Mouse (Mus musculus) kidney, embryonic 14.5 days (tissue): ENCODE results near the gene Wwox. TPM values are rescaled to one million over a fixed set of nuclear protein-coding genes. Genes with fewer than 3 reads are reported as not detected.
A peak's percentile ranks its signal among the peaks of the same experiment; 100 is the strongest.

Experiments used
- ATAC-seq: fragments of 200-750 bp; cut with Nextera tagmentation; 2 replicates; pipeline ENCODE4 v1.8.0; 2017; ENCODE audit warnings: moderate number of reproducible peaks, mild to moderate bottlenecking, moderate TSS enrichment, moderate library complexity; ENCODE audit not compliant: low FRiP score, low TSS enrichment
- H3K27ac ChIP-seq: fragments of 300-500 bp; sonication (generic); 2 replicates; pipeline ENCODE4 v1.5.1; 2014; ENCODE audit warnings: low read depth, mild to moderate bottlenecking, low read length, moderate library complexity, mixed read lengths
- H3K27me3 ChIP-seq: fragments of 300-500 bp; sonication (generic); 2 replicates; pipeline ENCODE4 v1.6.1; 2014; ENCODE audit warnings: mild to moderate bottlenecking, low read length; ENCODE audit not compliant: control insufficient read depth, insufficient read depth
- H3K36me3 ChIP-seq: fragments of 300-500 bp; sonication (generic); 2 replicates; pipeline ENCODE4 v1.6.1; 2014; ENCODE audit warnings: low read length, mixed read lengths; ENCODE audit not compliant: control insufficient read depth, insufficient read depth
- H3K4me1 ChIP-seq: fragments of 300-500 bp; sonication (generic); 2 replicates; pipeline ENCODE4 v1.6.1; 2014; ENCODE audit warnings: low read length, mixed read lengths; ENCODE audit not compliant: control insufficient read depth, insufficient read depth
- H3K4me2 ChIP-seq: fragments of 300-500 bp; sonication (generic); replicated peaks from 2 replicates; pipeline ENCODE4 v1.6.1; 2014; ENCODE audit warnings: low read depth, mild to moderate bottlenecking, low read length
- H3K4me3 ChIP-seq: fragments of 300-500 bp; sonication (generic); 2 replicates; pipeline ENCODE4 v1.5.1; 2014; ENCODE audit warnings: mild to moderate bottlenecking, low read length
- H3K9ac ChIP-seq: fragments of 300-500 bp; sonication (generic); 2 replicates; pipeline ENCODE4 v1.6.1; 2014; ENCODE audit warnings: low read depth, mild to moderate bottlenecking, low read length, moderate library complexity
- H3K9me3 ChIP-seq: fragments of 300-500 bp; sonication (generic); 2 replicates; pipeline ENCODE4 v1.6.1; 2016; ENCODE audit warnings: low read length; ENCODE audit not compliant: control insufficient read depth
- WGBS: fragments of 180-500 bp; shearing (Covaris S2); extraction: QIAGEN DNeasy Blood & Tissue Kit; methylation state at CpG from one replicate; pipeline ENCODE4 v1.1.7; 2014; 5-methylcytosine and 5-hydroxymethylcytosine counted together
- polyA plus RNA-seq: library from polyadenylated mRNA; unstranded; fragments of >200 nt; fragmentation: Nextera tagmentation; extraction: Ambion mirVana; gene quantifications from 2 replicates; pipeline ENCODE4 v1.2.1, GENCODE M21; 2014

Wwox gene
- polyA plus RNA-seq, 1 experiment from 2014 or later = 17.0 TPM

- H3K4me1 ChIP-seq = 0 out of 2 replicates have a peak, but pooled peaks cover 4% of the 10 kb centered on the region
- H3K27me3 ChIP-seq = no peaks in the 10 kb centered on the region
- 70% methylated on average over 8 of the region's 8 CpGs for WGBS
- ATAC-seq = peak; percentile 50; the same call in 1 of the 2 replicates
- no peak overlapping the region for H3K9ac ChIP-seq
- H3K27ac ChIP-seq = no peak overlapping the region
- H3K9me3 ChIP-seq = no peaks in the 10 kb centered on the region; the same call in 1 of the 2 replicates
- no peak overlapping the region for H3K4me3 ChIP-seq
- no peaks in the 10 kb centered on the region for H3K36me3 ChIP-seq
- no peak overlapping the region for H3K4me2 ChIP-seq
Measured at GRCm38 (mm10) chr8:114479749-114480148, 40.3 kb downstream of the Wwox start.

GRCm38 (mm10) chr8:114491662-114492160 is 52.3 kb downstream of the Wwox start:
- Histone ChIP-seq H3K27me3 (no peaks in the 10 kb centered on the region), H3K4me3 (no peak overlapping the region), H3K27ac (no peak overlapping the region), H3K36me3 (no peaks in the 10 kb centered on the region), H3K4me2 (no peak overlapping the region), H3K9me3 (no peaks in the 10 kb centered on the region), H3K9ac (no peak overlapping the region), H3K4me1 (no peaks in the 10 kb centered on the region)
- no peak for ATAC-seq
- WGBS = 90% methylated on average over 5 of the region's 5 CpGs

GRCm38 (mm10) chr8:114499448-114500144 is 60.1 kb downstream of the Wwox start:
- no peak overlapping the region for H3K9ac ChIP-seq
- H3K27me3 ChIP-seq = 0 out of 2 replicates have a peak, but pooled peaks cover 3% of the 10 kb centered on the region
- 25% methylated on average over 16 of the region's 16 CpGs for WGBS
- peak; percentile 29; the same call in 1 of the 2 replicates for ATAC-seq
- peaks cover 11% of the 10 kb centered on the region for H3K4me1 ChIP-seq
- no peaks in the 10 kb centered on the region for H3K36me3 ChIP-seq
- no peak overlapping the region for H3K4me3 ChIP-seq
- no peak overlapping the region for H3K27ac ChIP-seq
- H3K9me3 ChIP-seq = no peaks in the 10 kb centered on the region
- no peak overlapping the region for H3K4me2 ChIP-seq

- no peak overlapping the region for H3K4me3 ChIP-seq
- 0 out of 2 replicates have a peak, but pooled peaks cover 3% of the 10 kb centered on the region for H3K27me3 ChIP-seq
- no peaks in the 10 kb centered on the region for H3K9me3 ChIP-seq
- no peak for ATAC-seq
- peaks cover 24% of the 10 kb centered on the region for H3K4me1 ChIP-seq
- 68% methylated on average over 6 of the region's 6 CpGs for WGBS
- H3K4me2 ChIP-seq = no peak overlapping the region
- no peaks in the 10 kb centered on the region for H3K36me3 ChIP-seq
- no peak overlapping the region for H3K9ac ChIP-seq
- H3K27ac ChIP-seq = no peak overlapping the region
Measured at GRCm38 (mm10) chr8:114501906-114502305, 62.5 kb downstream of the Wwox start.

GRCm38 (mm10) chr8:114503196-114503595 is 63.7 kb downstream of the Wwox start:
- H3K4me2 ChIP-seq = no peak overlapping the region
- peaks cover 22% of the 10 kb centered on the region for H3K4me1 ChIP-seq
- no peak overlapping the region for H3K27ac ChIP-seq
- H3K4me3 ChIP-seq = no peak overlapping the region
- H3K9me3 ChIP-seq = no peaks in the 10 kb centered on the region
- WGBS = 93% methylated on average over 3 of the region's 3 CpGs
- ATAC-seq = no peak
- H3K27me3 ChIP-seq = 0 out of 2 replicates have a peak, but pooled peaks cover 3% of the 10 kb centered on the region
- no peak overlapping the region for H3K9ac ChIP-seq
- H3K36me3 ChIP-seq = no peaks in the 10 kb centered on the region

- H3K36me3 ChIP-seq = no peaks in the 10 kb centered on the region
- H3K27ac ChIP-seq = no peak overlapping the region
- peak overlapping the region; percentile 26 for H3K4me2 ChIP-seq
- peaks cover 17% of the 10 kb centered on the region for H3K4me1 ChIP-seq
- no peak overlapping the region for H3K4me3 ChIP-seq
- H3K9ac ChIP-seq = no peak overlapping the region
- 0 out of 2 replicates have a peak, but pooled peaks cover 3% of the 10 kb centered on the region for H3K27me3 ChIP-seq
- no peaks in the 10 kb centered on the region for H3K9me3 ChIP-seq
- ATAC-seq = no peak
- WGBS = 51% methylated on average over 11 of the region's 11 CpGs
Measured at GRCm38 (mm10) chr8:114504889-114505288, 65.4 kb downstream of the Wwox start.

GRCm38 (mm10) chr8:114505351-114506347 is 66.2 kb downstream of the Wwox start:
- Histone ChIP-seq H3K4me2 (no peak overlapping the region; the same call in 1 of the 2 replicates), H3K9me3 (no peaks in the 10 kb centered on the region), H3K27ac (no peak overlapping the region), H3K27me3 (0 out of 2 replicates have a peak, but pooled peaks cover 3% of the 10 kb centered on the region), H3K36me3 (no peaks in the 10 kb centered on the region), H3K4me1 (peaks cover 17% of the 10 kb centered on the region), H3K9ac (no peak overlapping the region), H3K4me3 (no peak overlapping the region)
- 70% methylated on average over 18 of the region's 18 CpGs for WGBS
- ATAC-seq = no peak

- Histone ChIP-seq H3K9me3 (no peaks in the 10 kb centered on the region), H3K36me3 (no peaks in the 10 kb centered on the region), H3K4me2 (no peak overlapping the region), H3K27ac (no peak overlapping the region), H3K9ac (no peak overlapping the region), H3K27me3 (0 out of 2 replicates have a peak, but pooled peaks cover 1% of the 10 kb centered on the region), H3K4me1 (peaks cover 23% of the 10 kb centered on the region), H3K4me3 (no peak overlapping the region)
- WGBS = 51% methylated on average over 7 of the region's 7 CpGs
- ATAC-seq = no peak
Measured at GRCm38 (mm10) chr8:114507404-114507803, 67.9 kb downstream of the Wwox start.
